In the genomic region with DNA sequence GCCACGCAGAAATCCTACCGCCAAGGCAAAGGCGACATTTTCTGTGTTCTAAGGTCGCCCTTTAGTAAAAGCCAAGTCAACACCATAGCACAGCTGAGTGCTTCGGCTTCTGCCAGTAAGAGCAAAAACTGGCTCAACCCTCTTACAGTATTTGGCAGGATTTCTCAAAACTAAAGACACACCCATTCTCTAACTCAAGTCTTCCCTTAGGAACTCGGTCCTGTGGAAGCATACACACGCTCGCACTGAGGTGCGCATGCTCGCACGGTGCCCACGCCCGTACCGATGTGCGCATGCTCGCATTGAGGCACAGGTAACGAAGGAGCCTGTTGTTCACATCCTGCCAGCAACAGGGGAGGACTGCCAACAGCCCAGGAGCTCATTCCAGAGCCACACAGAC, we compare ENCODE assay signal across 9 mouse cellular contexts. TPM values are rescaled to one million over a fixed set of nuclear protein-coding genes. Genes with fewer than 3 reads are reported as not detected.
DNase-seq lines count a peak whose midpoint lies in the region; ATAC-seq lines count a peak whose summit lies in the region.
"Had no signal": no experiment of that assay in that cellular context is flagged by ENCODE, and none has a peak within 500 bp of the region (broad histone marks: within the 10 kb centered on the region; RNA-seq: fewer than 3 reads in every experiment).

No protein-coding gene starts in this region.

- ATAC-seq in megakaryocyte, adult 5-6 weeks (ENCODE audit: poor library complexity, severe bottlenecking) = no peak

- peaks cover 60% of the 10 kb centered on the region for H3K27me3 ChIP-seq in megakaryocyte, embryonic 14.5 days (replicated peaks)
- H3K27me3 ChIP-seq: liver, embryonic 15.5 days had no signal

- H3K9me3 ChIP-seq in megakaryocyte, embryonic 14.5 days = peaks cover 4% of the 10 kb centered on the region; the same call in 1 of the 2 replicates
- H3K9me3 ChIP-seq: liver, embryonic 15.5 days had no signal

- intact Hi-C loops in gastrocnemius, postnatal 14 days (cut with DNase I; ENCODE audit: low total_unique reads) = no loop called here
- intact Hi-C loops in left cerebral cortex, postnatal 25 days (cut with DNase I) = no loop called here

- peaks cover 23% of the 10 kb centered on the region for H3K4me1 ChIP-seq in megakaryocyte, embryonic 14.5 days

- H3K4me3 ChIP-seq in megakaryocyte, embryonic 14.5 days (replicated peaks) = peak overlapping the region; percentile 75
- H3K4me3 ChIP-seq: liver, embryonic 15.5 days had no signal

- peak; percentile 92 for DNase-seq in cerebellum, adult 11 months
- peak; percentile 52 for DNase-seq in gastrocnemius, postnatal 14 days
- peak; percentile 47 to 60 for DNase-seq in left cerebral cortex, postnatal 25 days (ENCODE audit: low spot score in 2 of 2)
- DNase-seq in right cerebral cortex, postnatal 25 days = peak; percentile 74
- no peak for DNase-seq in neural tube, embryonic 10.5 days (ENCODE audit: extremely low spot score, low spot score)
- DNase-seq in B cell, adult 2 months = no peak

- no peaks in the 10 kb centered on the region for H3K36me3 ChIP-seq in megakaryocyte, embryonic 14.5 days (replicated peaks; ENCODE audit: low read length)
- H3K36me3 ChIP-seq: liver, embryonic 15.5 days had no signal

RNA-seq across cellular contexts. Expression of a gene that starts 20.5 kb away (rescaled TPM):
- 0.86 TPM in 1 of 2 replicates, not detected in the other for polyA plus RNA-seq in megakaryocyte, embryonic 14.5 days (2012; ENCODE audit: insufficient read depth, low replicate concordance)
- 26.9 and 28.1 TPM in 2 replicates for total RNA-seq in megakaryocyte, adult 5-6 weeks (2015)
- 14.1 and 16.7 TPM in 2 replicates for total RNA-seq in megakaryocyte, adult 5-6 weeks (2017)
- 10 to 100 TPM; 21.5 to 24.5 TPM for total RNA-seq in gastrocnemius, postnatal 14 days (2021)
- total RNA-seq in left cerebral cortex, postnatal 25 days (2021) = 10 to 100 TPM; 20.2 to 20.3 TPM

Comparison
In these comparisons a context has a peak if more than half of its experiments do, and no peak if none do; other contexts are left out.
1. DNase-seq: peak in cerebellum, adult 11 months (single experiment), gastrocnemius, postnatal 14 days (single experiment), left cerebral cortex, postnatal 25 days (2 of 2) and right cerebral cortex, postnatal 25 days (single experiment); none in neural tube, embryonic 10.5 days (single experiment) and B cell, adult 2 months (0 of 2).